Mouse (Mus musculus) G1E (cell line): Measurements from ENCODE around the gene Rnf114. TPM values are rescaled to one million over a fixed set of nuclear protein-coding genes. Genes with fewer than 3 reads are reported as not detected.
A peak's percentile ranks its signal among the peaks of the same experiment; 100 is the strongest.

Experiments
- ATAC-seq: 2 replicates; pipeline ENCODE4 v1.8.0; 2016; ENCODE audit warnings: mild to moderate bottlenecking; ENCODE audit not compliant: insufficient number of reproducible peaks, poor library complexity, low FRiP score, severe bottlenecking; ENCODE audit errors: extremely low read depth
- DNase-seq: peaks from one replicate; pipeline ENCODE4 v3.0.0; 2012; ENCODE audit warnings: low spot score
- H3K27me3 ChIP-seq: 2 replicates; pipeline ENCODE4 v1.6.1; 2012; ENCODE audit warnings: mild to moderate bottlenecking, low read length, inconsistent platforms; ENCODE audit not compliant: insufficient read depth
- H3K36me3 ChIP-seq: replicated peaks from 2 replicates; pipeline ENCODE3; 2012; ENCODE audit warnings: mild to moderate bottlenecking, inconsistent platforms
- H3K4me1 ChIP-seq: 2 replicates; pipeline ENCODE4 v1.6.1; 2012; ENCODE audit warnings: low read depth, low read length, inconsistent platforms, mixed read lengths; ENCODE audit not compliant: insufficient read depth
- H3K4me3 ChIP-seq: 2 replicates; pipeline ENCODE4 v1.5.1; 2012; ENCODE audit warnings: low read depth, mild to moderate bottlenecking, inconsistent platforms, low read length, moderate library complexity, mixed read lengths
- H3K9me3 ChIP-seq: replicated peaks from 2 replicates; pipeline ENCODE4 v1.6.1; 2012; ENCODE audit warnings: inconsistent platforms
- CTCF ChIP-seq: IDR thresholded peaks from 2 replicates; pipeline ENCODE4 v1.5.1; 2012; ENCODE audit warnings: low read depth, low read length, inconsistent platforms, mixed read lengths
- GATA1 ChIP-seq: IDR thresholded peaks from 2 replicates; pipeline ENCODE4 v1.6.1; 2012; ENCODE audit warnings: borderline replicate concordance, low read length, inconsistent platforms, mixed read lengths
- GATA2 ChIP-seq: IDR thresholded peaks from 2 replicates; pipeline ENCODE4 v1.6.1; 2012; ENCODE audit warnings: low read depth, low read length, inconsistent platforms, borderline replicate concordance
- POLR2AphosphoS5 ChIP-seq: IDR thresholded peaks from 2 replicates; pipeline ENCODE4 v1.6.1; 2012; ENCODE audit warnings: low read depth, low read length, inconsistent platforms; ENCODE audit not compliant: insufficient replicate concordance
- TAL1 ChIP-seq: conservative IDR thresholded peaks from 2 replicates; pipeline ENCODE4 v1.6.1; 2012; ENCODE audit warnings: low read depth, low read length, inconsistent platforms, mixed read lengths
- polyA plus RNA-seq: library from polyadenylated mRNA; stranded (reverse); fragments of >175 nt; gene quantifications from 2 replicates; pipeline ENCODE4 v1.2.3, GENCODE M21; 2012
- total RNA-seq, 2 experiments: library from RNA; stranded (forward) in 1 of 2; stranded (reverse) in 1 of 2; fragments of 200-1000 nt in 1 of 2; fragments of >200 nt in 1 of 2; fragmentation: Nextera tagmentation in 1 of 2; gene quantifications; 2 replicates each; pipeline ENCODE4 v1.2.3; 2014 to 2017

The Rnf114 gene
- total and polyA plus RNA-seq, 3 experiments, result 18.4 to 41.5 (median 32.1) TPM

DNA sequence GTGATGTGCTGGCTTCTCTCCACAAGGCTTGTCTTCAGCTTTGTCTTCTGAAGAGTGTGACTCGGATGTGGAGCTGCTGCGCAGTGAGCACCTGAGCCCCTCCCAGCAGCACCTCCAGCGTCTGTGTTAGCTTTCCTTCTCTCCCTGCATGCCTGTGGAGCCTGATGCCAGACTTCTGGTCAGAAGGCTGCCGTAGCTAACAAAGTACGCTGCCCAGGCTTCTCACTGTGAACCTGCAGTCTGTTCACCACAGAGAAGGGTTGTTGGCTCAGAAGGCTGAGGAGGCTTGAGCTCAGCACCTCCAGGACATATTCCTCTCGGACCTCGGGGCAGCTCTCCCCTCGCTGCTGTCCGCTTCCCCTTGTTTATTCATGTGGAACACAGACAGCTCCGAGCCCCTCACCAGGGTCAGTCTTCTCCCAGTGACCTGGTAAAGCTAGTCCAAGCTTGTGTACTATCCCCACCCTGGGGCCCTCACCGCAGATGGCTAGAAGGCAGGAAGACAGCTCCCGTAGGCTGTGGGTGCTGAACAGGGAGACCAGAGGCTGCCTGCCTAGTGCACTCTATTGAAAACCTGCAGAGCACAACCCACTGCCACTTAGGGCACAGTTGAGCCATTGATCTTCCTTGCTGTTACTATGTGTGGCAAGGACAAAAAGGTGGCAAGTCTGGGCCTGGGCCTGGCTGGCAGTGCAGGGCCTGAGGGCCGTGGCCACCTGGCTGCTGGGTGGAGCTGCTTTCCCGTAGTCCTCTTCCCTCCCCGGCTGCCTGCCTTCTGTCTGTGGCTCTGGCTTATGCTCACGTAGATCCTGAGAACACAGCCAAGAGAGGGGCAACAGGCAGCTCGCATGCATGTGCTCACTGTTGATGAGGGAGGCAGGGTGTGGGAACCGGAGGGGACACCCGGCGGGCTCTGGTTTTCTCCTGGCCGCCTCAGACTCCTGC lies 42.8 kb upstream of the Rnf114 start:
- Histone ChIP-seq H3K9me3 (no peaks in the 10 kb centered on the region), H3K4me1 (peaks cover 64% of the 10 kb centered on the region), H3K36me3 (peaks cover 88% of the 10 kb centered on the region), H3K27me3 (no peaks in the 10 kb centered on the region), H3K4me3 (no peak overlapping the region)
- TF ChIP-seq TAL1 (no peak), GATA1 (no peak), GATA2 (no peak)
- ATAC-seq (no peak), DNase-seq (no peak)

DNA sequence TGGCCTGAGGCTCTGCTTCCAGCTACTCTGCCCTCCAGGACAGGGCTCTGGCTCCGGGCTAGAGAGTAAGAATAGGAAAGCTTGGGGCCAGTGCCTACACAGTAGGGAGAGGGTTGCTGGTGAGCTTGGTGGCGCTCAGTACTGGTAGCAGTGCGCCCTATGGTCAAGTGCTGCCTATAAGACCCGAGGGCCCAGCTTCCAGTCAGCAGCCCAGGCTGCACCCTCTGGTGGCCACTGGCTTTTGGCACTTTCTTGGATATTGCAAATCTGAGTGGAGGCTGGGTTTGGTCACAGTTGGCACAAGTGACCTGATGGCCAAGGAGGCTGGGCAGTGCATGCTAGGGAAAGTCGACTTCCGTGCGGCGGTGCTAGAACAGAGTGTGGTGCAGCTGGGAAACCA lies 41.8 kb upstream of the Rnf114 start:
- DNase-seq (no peak), ATAC-seq (no peak)
- H3K9me3 ChIP-seq, result no peaks in the 10 kb centered on the region
- peaks cover 54% of the 10 kb centered on the region for H3K4me1 ChIP-seq
- H3K4me3 ChIP-seq, result peak overlapping the region; percentile 13; the same call in 1 of the 2 replicates
- no peaks in the 10 kb centered on the region for H3K27me3 ChIP-seq
- TF ChIP-seq CTCF (no peak), GATA1 (no peak), POLR2AphosphoS5 (no peak)
- H3K36me3 ChIP-seq, result peaks cover 87% of the 10 kb centered on the region

DNA sequence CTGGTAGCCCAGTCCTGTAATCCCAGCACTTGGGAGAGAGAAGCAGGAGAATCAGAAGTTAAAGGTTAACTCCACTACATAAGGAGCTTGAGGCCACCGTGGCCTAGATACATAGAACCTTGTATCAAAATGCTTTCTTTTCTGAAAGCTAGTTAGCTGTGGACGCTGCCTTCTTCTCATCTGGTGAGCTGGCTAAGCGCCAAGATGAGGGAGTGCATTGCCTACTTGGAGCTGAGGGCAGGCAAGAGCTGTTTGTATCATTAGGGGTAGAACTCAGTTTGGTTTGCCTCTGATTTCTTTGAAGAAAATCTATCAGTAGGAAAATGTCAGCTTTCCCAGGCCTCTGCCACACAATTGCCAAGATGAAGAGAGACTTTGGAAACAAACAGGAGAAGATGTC lies 38.6 kb upstream of the Rnf114 start:
- no peak overlapping the region for H3K4me3 ChIP-seq
- TF ChIP-seq TAL1, result no peak
- TF ChIP-seq GATA2, result no peak
- TF ChIP-seq CTCF, result no peak
- TF ChIP-seq GATA1, result no peak
- TF ChIP-seq POLR2AphosphoS5, result no peak
- H3K27me3 ChIP-seq, result no peaks in the 10 kb centered on the region
- H3K36me3 ChIP-seq, result peaks cover 92% of the 10 kb centered on the region
- peaks cover 25% of the 10 kb centered on the region for H3K4me1 ChIP-seq
- no peaks in the 10 kb centered on the region for H3K9me3 ChIP-seq
- ATAC-seq (no peak), DNase-seq (no peak)

DNA sequence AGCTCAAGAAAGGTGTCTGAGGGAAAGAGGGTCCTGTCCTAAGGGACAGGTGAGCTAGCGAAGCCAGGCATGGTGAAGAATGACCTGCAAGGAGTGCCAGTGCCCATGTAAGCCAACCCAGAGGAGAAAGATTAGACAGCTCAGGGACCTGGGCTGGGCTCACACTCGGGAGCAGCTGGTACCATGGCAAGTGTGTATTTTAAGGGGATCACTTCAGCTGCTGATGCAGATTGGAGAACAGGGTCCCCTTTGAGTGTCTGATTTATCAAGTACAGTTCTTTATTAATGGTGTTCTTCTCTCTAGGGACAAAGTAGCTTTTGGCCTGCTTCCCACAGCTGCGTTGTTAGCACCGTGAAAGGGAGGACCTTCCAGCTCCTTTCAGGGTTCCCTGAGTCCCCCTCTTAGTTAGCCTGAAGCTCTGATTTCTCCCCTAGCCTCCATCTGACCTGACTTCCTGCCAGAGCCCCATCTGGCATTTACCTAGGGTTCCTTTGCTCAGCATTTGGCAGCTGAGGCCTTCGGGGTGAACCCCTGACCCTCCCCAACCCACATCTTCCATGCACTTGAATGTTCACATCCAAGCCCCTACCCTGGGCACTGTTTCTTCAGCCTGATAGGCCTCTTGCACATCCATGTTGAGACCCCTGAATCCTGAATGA lies 36.0 kb upstream of the Rnf114 start:
- no peak for TF ChIP-seq TAL1
- no peak for TF ChIP-seq POLR2AphosphoS5
- no peak for TF ChIP-seq GATA2
- no peak for TF ChIP-seq GATA1
- no peak for TF ChIP-seq CTCF
- no peak for DNase-seq
- peaks cover 89% of the 10 kb centered on the region for H3K36me3 ChIP-seq

DNA sequence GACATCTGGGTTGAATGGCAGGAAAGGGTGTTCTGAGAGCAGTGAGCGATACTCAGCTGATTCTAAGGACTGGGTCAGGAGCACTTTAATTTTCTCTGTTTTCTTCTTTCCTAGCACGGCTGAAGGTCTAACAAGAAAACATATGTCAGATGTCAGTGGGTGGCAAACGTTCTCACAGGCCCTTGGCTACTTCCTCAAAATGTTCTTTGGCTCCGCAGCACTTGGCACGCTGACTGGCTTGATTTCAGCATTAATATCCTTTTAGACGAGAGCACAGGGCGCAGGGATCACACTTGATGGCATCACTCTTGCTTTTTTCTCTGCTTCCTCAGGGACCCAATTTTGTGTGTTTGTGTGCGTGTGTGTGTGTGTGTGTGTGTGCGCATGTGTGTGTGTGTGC lies 35.2 kb upstream of the Rnf114 start:
- no peak overlapping the region for H3K4me3 ChIP-seq
- peaks cover 92% of the 10 kb centered on the region for H3K36me3 ChIP-seq
- peaks cover 24% of the 10 kb centered on the region for H3K4me1 ChIP-seq
- no peak for ATAC-seq
- no peaks in the 10 kb centered on the region for H3K27me3 ChIP-seq
- DNase-seq, result no peak
- H3K9me3 ChIP-seq, result no peaks in the 10 kb centered on the region
- TF ChIP-seq GATA1 (no peak), GATA2 (no peak), POLR2AphosphoS5 (no peak), TAL1 (no peak), CTCF (no peak)

More for the DNA sequence above, 36.0 kb upstream of the Rnf114 start:
- H3K4me3 ChIP-seq, result no peak overlapping the region
- ATAC-seq, result no peak
- H3K4me1 ChIP-seq, result peaks cover 19% of the 10 kb centered on the region
- H3K27me3 ChIP-seq, result no peaks in the 10 kb centered on the region
- no peaks in the 10 kb centered on the region for H3K9me3 ChIP-seq

DNA sequence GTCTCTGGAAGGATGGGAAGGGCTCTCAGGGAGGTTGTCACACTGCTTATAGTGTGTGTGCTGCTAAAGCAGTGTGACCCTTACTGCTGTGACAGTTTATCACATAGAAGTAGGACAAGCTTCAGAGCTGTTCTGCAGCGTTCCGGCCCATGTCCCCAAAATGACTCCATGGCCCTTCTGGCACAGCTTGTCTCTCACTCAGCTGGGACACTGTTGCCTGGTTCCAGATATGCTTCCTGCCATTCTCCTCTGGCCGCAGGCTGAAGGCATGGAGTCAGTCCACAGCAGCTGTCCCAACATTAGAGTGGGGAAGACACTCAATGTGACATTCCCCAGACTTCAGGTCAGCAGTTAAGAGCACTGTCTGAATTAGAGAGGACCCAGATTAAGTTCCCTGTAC lies 33.9 kb upstream of the Rnf114 start:
- H3K4me1 ChIP-seq, result peaks cover 24% of the 10 kb centered on the region
- DNase-seq, result no peak
- ATAC-seq, result no peak

More for the DNA sequence above, 33.9 kb upstream of the Rnf114 start:
- Histone ChIP-seq H3K36me3 (peaks cover 94% of the 10 kb centered on the region), H3K27me3 (no peaks in the 10 kb centered on the region), H3K9me3 (no peaks in the 10 kb centered on the region), H3K4me3 (no peak overlapping the region)
- TF ChIP-seq GATA1, result no peak
- no peak for TF ChIP-seq GATA2
- TF ChIP-seq TAL1, result no peak
- no peak for TF ChIP-seq CTCF
- TF ChIP-seq POLR2AphosphoS5, result no peak
